ENCODE assay signal across 15 mouse cellular contexts in the genomic region with DNA sequence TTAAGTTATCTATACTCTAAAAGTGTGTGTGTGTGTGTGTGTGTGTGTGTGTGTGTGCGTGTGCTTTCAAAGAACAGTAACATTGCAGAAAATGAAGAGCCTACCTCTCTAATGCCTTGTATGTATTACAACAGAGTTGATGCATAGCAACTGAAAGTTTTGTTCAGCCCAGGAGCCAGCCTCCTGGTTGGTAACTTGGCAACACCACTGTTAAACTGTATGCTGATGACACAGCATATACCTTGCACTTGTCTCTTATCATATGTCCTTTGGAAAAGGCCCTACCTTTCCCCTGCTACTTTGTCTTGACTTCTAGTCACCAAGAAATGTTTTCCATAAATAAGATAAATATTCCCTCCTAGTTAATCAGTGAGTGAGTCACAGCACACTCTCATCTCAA.
"Had no signal": no experiment of that assay in that cellular context is flagged by ENCODE, and none has a peak within 500 bp of the region (broad histone marks: within the 10 kb centered on the region; RNA-seq: fewer than 3 reads in every experiment).

No protein-coding gene starts in this region.

- H3K9ac ChIP-seq: kidney, embryonic 15.5 days; liver, embryonic 12.5 days; lung, embryonic 15.5 days; neural tube, embryonic 15.5 days had no signal

- DNase-seq: kidney, adult 18-20 months; kidney, postnatal 25 days; lung, postnatal 14 days; midbrain, embryonic 14.5 days; spleen, adult 18-20 months; thymus, postnatal 14 days had no signal

- H3K4me2 ChIP-seq: kidney, embryonic 15.5 days; liver, embryonic 12.5 days; lung, embryonic 15.5 days; neural tube, embryonic 15.5 days had no signal

- ATAC-seq: liver, embryonic 12.5 days had no signal

- H3K4me1 ChIP-seq: liver, embryonic 12.5 days; lung, embryonic 15.5 days; neural tube, embryonic 15.5 days had no signal

- H3K27ac ChIP-seq: kidney, embryonic 15.5 days; left cerebral cortex, adult 2 months; limb, embryonic 10.5 days; liver, embryonic 12.5 days; lung, embryonic 15.5 days; macrophage; midbrain, embryonic 10.5 days; neural tube, embryonic 15.5 days had no signal

- H3K27me3 ChIP-seq: kidney, embryonic 15.5 days; lung, embryonic 15.5 days; neural tube, embryonic 15.5 days had no signal

- H3K9me3 ChIP-seq: kidney, embryonic 15.5 days; limb, embryonic 10.5 days; liver, embryonic 12.5 days; lung, embryonic 15.5 days; midbrain, embryonic 10.5 days; neural tube, embryonic 15.5 days had no signal

- H3K36me3 ChIP-seq: kidney, embryonic 15.5 days; limb, embryonic 10.5 days; liver, embryonic 12.5 days; lung, embryonic 15.5 days; midbrain, embryonic 10.5 days; neural tube, embryonic 15.5 days had no signal

- H3K4me3 ChIP-seq: kidney, embryonic 15.5 days; left cerebral cortex, adult 2 months; limb, embryonic 10.5 days; liver, embryonic 12.5 days; lung, embryonic 15.5 days; midbrain, embryonic 10.5 days; myocyte; neural tube, embryonic 15.5 days had no signal
